Mouse (Mus musculus): ENCODE data around the gene Galnt6.

DNA sequence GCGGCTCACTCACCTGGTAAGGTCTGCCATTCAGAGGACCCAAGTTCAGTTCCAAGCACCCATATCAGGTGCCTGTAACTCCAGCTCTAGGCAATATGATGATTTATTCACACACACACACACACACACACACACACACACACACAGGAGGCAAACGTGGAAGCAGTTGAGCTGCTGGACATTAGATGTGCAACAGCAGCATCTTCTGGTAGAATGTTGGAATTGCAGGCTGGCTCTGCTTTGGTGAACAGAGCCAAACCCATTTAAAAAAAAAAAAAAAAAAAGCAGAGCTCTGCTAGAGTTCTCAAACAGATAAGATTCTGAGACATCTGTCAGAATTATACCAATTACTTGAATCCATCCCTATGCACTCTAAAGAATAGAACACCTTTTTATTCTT lies 46.1 kb downstream of the Galnt6 start:
- TF ChIP-seq CTCF (IDR thresholded peaks at IDR 0.05) (peak; percentile 94), EP300 (IDR thresholded peaks at IDR 0.05) (no peak)
